Mouse (Mus musculus) hematopoietic stem cell, adult 5-6 weeks (primary cell): ENCODE results near the gene Klk5. TPM values are rescaled to one million over a fixed set of nuclear protein-coding genes. Genes with fewer than 3 reads are reported as not detected.

Experiments used
- ATAC-seq, 2 experiments: fragments of 125-278 bp in 1 of 2; replicated peaks in 1 of 2; 2 replicates each; pipeline ENCODE4 v1.8.0; 2016 to 2017; ENCODE audit warnings: inconsistent platforms in 2 of 2, mild to moderate bottlenecking in 2 of 2, moderate number of reproducible peaks in 2 of 2, low read depth in 1 of 2, moderate TSS enrichment in 1 of 2; ENCODE audit not compliant: low FRiP score in 2 of 2, poor library complexity in 2 of 2, severe bottlenecking in 2 of 2, insufficient read depth in 1 of 2, low TSS enrichment in 1 of 2
- total RNA-seq: library from RNA; stranded (forward); fragments of 172-1452, 232-1000 nt; gene quantifications from 2 replicates; pipeline ENCODE4 v1.2.3, GENCODE M21; 2017

The Klk5 gene
- total RNA-seq, 1 experiment from 2014 or later = not detected

- no peak for ATAC-seq
Measured at GRCm38 (mm10) chr7:43860411-43860810, 18.6 kb downstream of the Klk5 start.

GRCm38 (mm10) chr7:43873237-43873636, 31.5 kb downstream of the Klk5 start:
- ATAC-seq = peak; percentile 65 to 66

- ATAC-seq = no peak
Measured at GRCm38 (mm10) chr7:43873674-43874073, 31.9 kb downstream of the Klk5 start.

- no peak for ATAC-seq
Measured at GRCm38 (mm10) chr7:43874868-43875375, 33.2 kb downstream of the Klk5 start.

GRCm38 (mm10) chr7:43876444-43876843, 34.7 kb downstream of the Klk5 start:
- no peak for ATAC-seq

- no peak for ATAC-seq
Measured at GRCm38 (mm10) chr7:43878281-43878680, 36.5 kb downstream of the Klk5 start.

GRCm38 (mm10) chr7:43880912-43881311, 39.1 kb downstream of the Klk5 start, which contains the start of gene Klk4:
Gene Klk4, plus strand, starts transcription at chr7:43881160.
- ATAC-seq = no peak

- no peak for ATAC-seq
Measured at GRCm38 (mm10) chr7:43882346-43882745, 40.6 kb downstream of the Klk5 start.

GRCm38 (mm10) chr7:43882811-43883210, 41.0 kb downstream of the Klk5 start:
- ATAC-seq = peak in 1 of 2 experiments; percentile 46; a peak in 1 of 4 replicates

- ATAC-seq = peak; percentile 66 to 86
Measured at GRCm38 (mm10) chr7:43883547-43883946, 41.8 kb downstream of the Klk5 start.

- no peak for ATAC-seq
Measured at GRCm38 (mm10) chr7:43891365-43891764, 49.6 kb downstream of the Klk5 start.

- ATAC-seq = no peak
Measured at GRCm38 (mm10) chr7:43891788-43892187, 50.0 kb downstream of the Klk5 start.

- peak; percentile 81 to 92 for ATAC-seq
Measured at GRCm38 (mm10) chr7:43894836-43895235, 53.1 kb downstream of the Klk5 start.

Other genes with a start within 250 kb of the Klk5 start
- gene Zfp819, start 234.8 kb upstream of the Klk5 start, total RNA-seq = not detected in 2 replicates
- gene Ceacam18, start 207.3 kb upstream of the Klk5 start, total RNA-seq = not detected in 2 replicates
- 1.7 and 4.1 TPM in 2 replicates for gene Siglece, start 181.8 kb upstream of the Klk5 start, total RNA-seq
- gene Ctu1, start 170.0 kb upstream of the Klk5 start, total RNA-seq = 6.3 and 9.8 TPM in 2 replicates
- gene Klk14, start 151.6 kb upstream of the Klk5 start, total RNA-seq = not detected in 2 replicates
- gene Klk13, start 129.4 kb upstream of the Klk5 start, total RNA-seq = not detected in 2 replicates
- gene Klk12, start 73.1 kb upstream of the Klk5 start, total RNA-seq = not detected in 2 replicates
- gene Klk11, start 67.4 kb upstream of the Klk5 start, total RNA-seq = not detected in 2 replicates
- not detected in 2 replicates for gene Klk10, start 60.9 kb upstream of the Klk5 start, total RNA-seq
- gene Klk9, start 50.1 kb upstream of the Klk5 start, total RNA-seq = not detected in 2 replicates
- gene Klk8, start 44.4 kb upstream of the Klk5 start, total RNA-seq = 45.1 and 49.5 TPM in 2 replicates
- 0.10 TPM in 1 of 2 replicates, not detected in the other for gene Klk7, start 30.7 kb upstream of the Klk5 start, total RNA-seq
- not detected in 2 replicates for gene Klk6, start 17.5 kb upstream of the Klk5 start, total RNA-seq
- not detected in 2 replicates for gene Klk4, start 39.2 kb downstream of the Klk5 start, total RNA-seq
- not detected in 2 replicates for gene Klk15, start 91.8 kb downstream of the Klk5 start, total RNA-seq
- gene Klk1b8, start 108.7 kb downstream of the Klk5 start, total RNA-seq = not detected in 2 replicates
- not detected in 2 replicates for gene Klk1b1, start 124.8 kb downstream of the Klk5 start, total RNA-seq
- not detected in 2 replicates for gene Klk1b9, start 134.1 kb downstream of the Klk5 start, total RNA-seq
- gene Klk1b11, start 153.9 kb downstream of the Klk5 start, total RNA-seq = not detected in 2 replicates
- gene Klk1b26, start 170.2 kb downstream of the Klk5 start, total RNA-seq = not detected in 2 replicates
- gene Klk1b27, start 210.3 kb downstream of the Klk5 start, total RNA-seq = not detected in 2 replicates